Mouse (Mus musculus): Measurements from ENCODE around the gene Gm13275.

GRCm38 (mm10) chr4:88815928-88816327 is 21.6 kb downstream of the Gm13275 start, which contains the start of gene Ifna7:
- TF ChIP-seq CTCF (IDR thresholded peaks at IDR 0.05) (no peak), EP300 (IDR thresholded peaks at IDR 0.05) (no peak)
